Mouse (Mus musculus): Measurements from ENCODE around the gene Antxr1.
A peak's percentile ranks its signal among the peaks of the same experiment; 100 is the strongest.

The Antxr1 gene

GRCm38 (mm10) chr6:87250701-87251100 lies 84.9 kb downstream of the Antxr1 start:
- no peak for DNase-seq (ENCODE audit: low spot score in 2 of 2)

DNA sequence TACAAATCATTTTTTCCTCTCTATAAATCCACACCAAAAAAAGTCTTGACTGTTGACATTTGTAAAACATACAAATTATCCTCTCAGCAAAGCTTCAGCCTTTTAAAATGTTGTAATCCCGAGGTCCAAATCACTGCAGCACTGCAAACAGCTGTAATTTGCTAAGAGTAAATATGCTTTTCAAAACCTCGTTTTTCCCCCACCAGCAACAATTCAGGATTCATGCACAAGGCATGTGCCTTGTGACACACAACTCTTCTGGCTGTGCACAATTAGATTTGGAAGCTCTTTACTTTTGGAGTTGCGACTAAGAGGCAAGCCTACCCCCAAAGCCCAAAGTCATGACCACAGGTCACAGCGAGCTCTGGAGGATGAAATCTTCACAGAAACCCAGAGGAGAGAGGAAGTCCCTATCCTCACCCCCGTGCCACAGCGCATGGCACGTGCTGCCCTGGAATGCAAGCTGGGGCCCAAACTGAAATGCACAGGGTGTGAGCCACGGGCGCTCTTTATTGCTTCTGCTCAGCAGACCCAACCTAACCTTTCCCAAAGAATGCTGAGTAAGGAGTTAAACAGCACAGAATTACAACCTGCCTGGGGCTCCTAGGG lies 87.3 kb downstream of the Antxr1 start:
- DNase-seq (ENCODE audit: low spot score in 2 of 2) = no peak

DNA sequence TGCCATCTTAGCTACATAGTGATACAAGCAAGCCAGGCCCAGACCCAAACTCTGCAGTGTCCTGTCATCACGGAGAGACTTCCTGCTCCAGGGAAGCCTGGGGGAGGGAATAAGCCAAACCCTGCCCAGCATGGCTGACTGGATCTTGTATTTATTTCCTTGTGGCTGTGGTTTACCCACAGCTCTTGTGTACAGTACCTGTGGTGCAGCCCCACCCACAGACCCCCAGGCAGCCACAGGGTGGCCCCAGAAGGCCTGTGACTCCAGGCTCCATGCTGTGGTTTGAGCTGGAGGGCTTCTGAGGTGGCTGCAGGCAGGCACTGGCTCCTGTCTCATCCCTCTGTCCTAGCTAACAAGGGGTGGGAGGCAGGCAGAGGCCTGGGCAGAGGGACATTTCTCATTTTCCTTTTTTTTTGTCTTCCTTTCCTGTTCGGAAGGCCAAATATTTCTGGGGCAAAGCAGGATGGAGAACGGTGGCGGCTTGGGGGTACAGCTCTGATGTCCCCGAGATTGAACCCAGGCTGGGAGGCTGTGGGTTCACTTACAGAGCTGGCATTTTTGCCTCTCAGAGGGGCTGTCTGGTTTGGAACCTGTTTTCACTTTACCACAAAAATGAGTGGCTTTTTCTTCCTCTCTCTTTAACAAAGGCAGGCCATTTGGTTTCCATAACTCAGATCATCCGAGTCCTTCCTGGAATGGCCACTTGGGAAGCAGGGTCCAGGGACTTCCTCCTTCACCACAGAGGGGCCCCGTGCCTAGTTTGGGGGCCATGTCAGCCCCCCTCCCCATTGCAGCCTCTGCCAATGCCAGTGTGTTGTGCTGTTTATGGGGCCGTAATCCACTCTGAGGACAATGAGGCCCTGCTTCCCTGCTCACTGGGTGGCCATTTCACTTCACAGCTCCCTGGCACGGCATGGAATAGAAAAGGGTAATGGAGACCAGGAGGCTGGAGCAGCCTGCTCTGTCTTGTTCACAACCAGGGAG lies 91.2 kb downstream of the Antxr1 start:
- DNase-seq (ENCODE audit: low spot score in 2 of 2) = no peak

- no peak for DNase-seq (ENCODE audit: low spot score in 2 of 2)
These were observed 98.4 kb downstream of the Antxr1 start for GRCm38 (mm10) chr6:87237260-87237659.

- DNase-seq (ENCODE audit: low spot score in 2 of 2) = no peak
These were observed 99.6 kb downstream of the Antxr1 start for GRCm38 (mm10) chr6:87236061-87236460.

- DNase-seq (ENCODE audit: low spot score in 2 of 2) = no peak
These were observed 102.5 kb downstream of the Antxr1 start for GRCm38 (mm10) chr6:87233111-87233510.

- DNase-seq (ENCODE audit: low spot score in 2 of 2) = no peak
These were observed 105.6 kb downstream of the Antxr1 start for GRCm38 (mm10) chr6:87230041-87230440.

- no peak for DNase-seq (ENCODE audit: low spot score in 2 of 2)
These were observed 107.7 kb downstream of the Antxr1 start for GRCm38 (mm10) chr6:87227940-87228339.

DNA sequence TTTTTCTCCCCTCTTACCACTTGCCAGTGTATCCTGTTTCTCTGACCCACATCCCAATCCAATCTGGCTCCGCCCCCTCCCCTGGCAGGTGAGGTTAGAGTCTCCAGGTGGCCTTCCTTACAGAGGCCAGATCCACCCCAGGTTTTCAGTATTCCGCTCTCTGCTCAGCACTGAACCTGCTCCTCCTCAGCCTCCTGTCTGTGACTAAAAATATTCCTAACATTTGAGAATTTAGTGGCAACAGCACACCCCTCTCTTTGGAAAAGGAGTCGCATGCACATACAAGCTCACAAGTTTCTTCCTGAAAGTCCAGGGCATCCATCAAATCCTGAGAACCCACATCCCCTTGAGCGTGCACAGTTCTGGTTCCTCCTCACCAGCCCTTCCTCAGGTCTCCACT lies 109.3 kb downstream of the Antxr1 start:
- no peak for DNase-seq (ENCODE audit: low spot score in 2 of 2)

GRCm38 (mm10) chr6:87225286-87225685 lies 110.3 kb downstream of the Antxr1 start:
- DNase-seq (ENCODE audit: low spot score in 2 of 2) = no peak

DNA sequence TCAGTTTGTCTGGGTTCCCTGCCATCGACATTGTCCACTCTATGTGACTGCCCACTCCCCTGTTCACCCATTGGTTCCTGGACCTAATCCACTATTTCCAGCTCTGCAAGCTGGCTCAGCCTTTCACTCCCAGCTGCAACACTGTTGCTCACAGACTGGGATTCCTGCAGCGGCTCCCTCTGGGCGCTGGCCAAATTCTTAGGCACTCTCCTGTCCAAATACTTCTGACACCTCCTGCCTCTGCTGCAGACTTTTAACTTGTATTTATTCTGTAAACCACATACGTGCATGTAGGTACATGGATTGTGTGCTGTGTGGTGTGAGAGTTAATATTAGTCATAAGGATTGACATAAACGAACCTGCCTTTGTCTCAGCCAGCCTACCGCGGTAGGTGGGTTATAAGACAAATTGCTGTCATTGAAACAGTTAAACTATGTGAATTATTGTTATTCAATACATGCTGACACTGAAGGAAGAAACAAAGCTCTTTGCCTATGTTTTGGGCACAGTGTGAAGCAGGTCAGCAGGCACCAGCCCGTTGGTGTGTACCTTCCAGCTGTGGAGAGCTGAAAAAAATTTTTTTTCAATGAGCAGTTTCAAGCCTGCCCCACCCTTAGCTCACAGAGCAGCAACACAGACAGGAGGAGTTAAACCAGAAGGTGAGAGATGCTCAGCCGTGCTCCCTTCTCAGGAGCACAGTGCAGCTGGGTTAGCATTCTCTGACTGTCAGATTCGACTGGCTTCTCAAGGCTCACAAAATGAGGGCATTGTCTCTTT lies 112.6 kb downstream of the Antxr1 start:
- peak in 1 of 2 experiments; percentile 47 for DNase-seq (ENCODE audit: low spot score in 2 of 2)

GRCm38 (mm10) chr6:87219061-87219992 lies 116.3 kb downstream of the Antxr1 start:
- DNase-seq (ENCODE audit: low spot score in 2 of 2) = no peak

GRCm38 (mm10) chr6:87216114-87216591 lies 119.5 kb downstream of the Antxr1 start:
- no peak for DNase-seq (ENCODE audit: low spot score in 2 of 2)

DNA sequence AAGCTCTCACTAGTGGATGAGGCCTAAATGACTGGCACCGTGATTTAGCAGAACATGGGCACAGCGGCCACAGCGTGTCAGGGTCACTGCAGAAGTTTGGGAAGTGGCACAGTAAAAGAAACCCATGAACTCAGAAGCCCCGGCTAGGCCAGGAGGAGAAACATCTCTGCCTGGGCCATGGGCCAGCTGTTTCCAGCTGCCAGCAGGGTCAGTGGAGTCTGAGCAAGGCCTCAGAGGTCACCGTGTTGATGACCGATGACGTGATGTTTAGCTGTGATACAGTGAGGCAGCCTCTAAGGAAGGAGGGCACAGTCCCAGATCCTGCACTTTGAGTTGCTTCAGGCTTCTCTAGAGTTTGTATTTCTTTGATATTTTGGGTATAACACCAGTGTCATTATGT lies 122.4 kb downstream of the Antxr1 start:
- DNase-seq (ENCODE audit: low spot score in 2 of 2) = no peak

GRCm38 (mm10) chr6:87211551-87211950 lies 124.1 kb downstream of the Antxr1 start:
- DNase-seq (ENCODE audit: low spot score in 2 of 2) = no peak

GRCm38 (mm10) chr6:87207373-87207982 lies 128.1 kb downstream of the Antxr1 start:
- DNase-seq (ENCODE audit: low spot score in 2 of 2) = peak; percentile 65 to 73

- no peak for DNase-seq (ENCODE audit: low spot score in 2 of 2)
These were observed 128.8 kb downstream of the Antxr1 start for GRCm38 (mm10) chr6:87206790-87207189.

DNA sequence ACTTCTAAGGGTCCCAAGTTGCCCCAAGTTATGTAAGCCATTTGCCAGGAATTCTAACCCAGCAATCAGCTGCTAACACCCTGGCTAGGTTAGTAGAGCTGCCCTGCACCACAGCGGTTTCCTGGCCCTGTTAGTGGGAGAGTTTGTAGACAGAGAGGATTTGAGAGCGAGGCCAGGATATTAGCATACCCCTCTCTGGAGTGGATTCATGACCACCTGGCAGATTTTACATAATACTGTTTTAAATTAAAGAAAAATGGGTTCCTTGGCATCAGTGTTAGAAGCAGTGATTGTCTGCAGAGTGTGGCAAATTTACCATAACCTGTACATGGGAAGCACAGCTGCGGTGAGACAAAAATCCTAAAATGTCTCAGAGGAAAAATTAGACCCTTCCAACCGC lies 132.2 kb downstream of the Antxr1 start:
- no peak for DNase-seq (ENCODE audit: low spot score in 2 of 2)

GRCm38 (mm10) chr6:87203065-87203464 lies 132.6 kb downstream of the Antxr1 start:
- no peak for DNase-seq (ENCODE audit: low spot score in 2 of 2)

- no peak for DNase-seq (ENCODE audit: low spot score in 2 of 2)
These were observed 133.5 kb downstream of the Antxr1 start for GRCm38 (mm10) chr6:87202048-87202605.

All from right cerebral cortex, postnatal 10 days (tissue).